Mouse (Mus musculus) testis, postnatal 14 days (tissue): ENCODE data around the gene Cavin2.

Experiments
- DNase-seq: peaks from one replicate; pipeline ENCODE4 v3.0.0; 2021; ENCODE audit warnings: low spot score

Cavin2 gene

DNA sequence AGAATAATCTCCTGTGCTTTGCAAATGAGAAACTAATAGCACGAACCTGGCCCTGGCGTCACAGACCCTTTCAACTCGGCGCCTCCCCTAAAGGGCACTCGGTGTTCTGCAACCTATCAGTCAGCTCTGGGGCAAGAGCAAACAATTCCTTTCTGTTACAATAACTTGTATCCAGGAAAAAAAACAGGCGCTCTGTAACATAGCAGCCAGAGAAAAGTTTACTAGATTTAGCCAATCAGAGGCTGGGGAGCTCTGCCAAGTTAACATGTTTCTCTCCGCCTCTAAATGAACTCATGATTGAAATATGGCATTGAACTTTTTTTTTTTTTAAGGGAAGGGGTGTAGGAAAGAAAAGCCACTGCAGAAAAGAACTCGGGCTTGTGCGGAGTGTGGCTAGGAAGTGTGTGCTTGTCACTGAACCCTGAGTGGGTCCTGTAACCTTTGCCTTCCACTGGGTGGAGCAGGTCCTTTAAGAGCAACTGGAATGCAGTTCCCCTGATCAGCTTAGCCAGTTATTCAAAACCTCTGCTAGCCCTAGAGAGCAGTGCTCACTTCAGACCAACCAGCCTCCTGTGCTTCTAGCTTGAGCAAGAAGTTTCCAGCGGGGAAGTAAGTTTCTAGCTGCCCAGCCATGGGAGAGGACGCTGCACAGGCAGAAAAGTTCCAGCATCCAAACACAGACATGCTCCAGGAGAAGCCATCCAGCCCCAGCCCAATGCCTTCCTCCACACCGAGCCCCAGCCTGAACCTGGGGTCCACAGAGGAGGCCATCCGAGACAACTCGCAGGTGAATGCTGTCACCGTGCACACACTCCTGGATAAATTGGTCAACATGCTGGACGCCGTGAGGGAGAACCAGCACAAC is at the start of gene Cavin2:
Cavin2 (plus strand) TSS at position 372 of the 865 bp plus-strand sequence.
- peak; percentile 62 for DNase-seq

DNA sequence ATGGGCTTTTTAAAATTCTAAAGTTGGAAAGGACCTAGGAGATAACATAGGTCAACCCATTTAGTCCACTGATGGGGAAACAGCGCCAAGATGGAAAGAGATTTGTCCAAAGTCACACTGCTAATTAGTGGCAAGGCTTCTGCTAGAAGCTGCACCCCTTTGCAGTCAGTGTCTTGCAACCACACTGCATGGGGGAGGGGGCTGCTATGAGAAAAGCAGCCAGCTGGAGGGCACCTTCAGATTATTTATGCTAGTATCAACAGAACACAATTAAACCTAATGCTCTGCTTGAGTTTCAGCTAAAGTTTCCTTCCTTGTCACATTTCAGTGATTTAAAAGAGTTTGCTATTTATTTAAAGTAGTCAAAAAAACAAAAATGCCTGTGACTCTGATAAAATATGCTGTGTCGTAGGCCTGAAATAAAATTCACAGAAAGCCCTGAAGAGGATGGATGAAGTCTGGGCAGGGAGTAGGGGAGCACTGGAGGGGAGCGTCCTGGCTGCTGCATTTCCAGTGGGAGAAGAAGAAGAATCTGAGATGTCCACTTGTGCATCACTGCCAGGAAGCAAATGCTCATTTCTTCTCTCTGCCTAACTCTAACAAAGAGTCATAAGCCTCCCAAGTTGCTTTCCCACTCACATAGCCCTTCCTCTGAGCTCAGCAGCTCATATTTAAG is 47.5 kb upstream of the Cavin2 start:
- DNase-seq: no peak

- DNase-seq: no peak
Observed at GRCm38 (mm10) chr1:51243294-51243693, 45.6 kb upstream of the Cavin2 start.

GRCm38 (mm10) chr1:51243869-51244268 is 45.1 kb upstream of the Cavin2 start:
- DNase-seq: no peak

DNA sequence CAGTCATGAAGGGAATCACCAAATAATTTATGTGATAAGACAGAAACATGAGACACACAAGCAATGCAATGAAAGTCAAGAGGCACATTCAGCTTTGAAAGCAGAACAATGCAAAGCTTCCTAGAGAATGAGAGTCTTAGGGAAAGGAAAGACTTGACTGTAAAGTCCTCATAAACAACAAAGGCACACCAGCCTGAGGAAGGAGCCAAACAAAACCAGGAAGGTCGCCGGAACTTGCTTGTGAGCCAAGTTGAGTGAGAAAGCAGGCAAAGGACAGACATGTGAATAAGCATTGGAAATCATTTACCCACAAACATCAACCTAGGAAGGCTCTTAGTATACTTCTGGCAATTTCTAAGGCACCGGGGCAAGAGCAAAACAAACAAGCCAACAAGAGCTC is 43.5 kb upstream of the Cavin2 start:
- no peak for DNase-seq

DNA sequence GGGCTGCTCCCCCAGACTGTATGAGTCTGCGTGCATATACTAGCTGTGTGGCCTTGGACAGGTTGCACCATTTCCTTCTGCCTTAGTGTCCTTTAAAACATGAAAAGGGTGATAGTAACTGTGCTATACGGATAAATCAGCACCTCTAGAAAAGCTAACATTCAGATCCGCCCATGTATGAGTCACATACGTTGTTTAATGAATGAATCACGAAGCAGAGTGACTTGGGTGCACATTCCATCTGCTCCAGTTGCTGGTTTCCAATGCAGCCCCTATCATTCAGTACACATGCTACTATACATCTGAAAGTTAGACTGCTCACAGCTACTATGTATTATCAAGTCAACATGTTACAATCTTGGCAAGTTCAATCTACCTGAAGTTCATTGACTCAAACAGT is 38.6 kb upstream of the Cavin2 start:
- no peak for DNase-seq

DNA sequence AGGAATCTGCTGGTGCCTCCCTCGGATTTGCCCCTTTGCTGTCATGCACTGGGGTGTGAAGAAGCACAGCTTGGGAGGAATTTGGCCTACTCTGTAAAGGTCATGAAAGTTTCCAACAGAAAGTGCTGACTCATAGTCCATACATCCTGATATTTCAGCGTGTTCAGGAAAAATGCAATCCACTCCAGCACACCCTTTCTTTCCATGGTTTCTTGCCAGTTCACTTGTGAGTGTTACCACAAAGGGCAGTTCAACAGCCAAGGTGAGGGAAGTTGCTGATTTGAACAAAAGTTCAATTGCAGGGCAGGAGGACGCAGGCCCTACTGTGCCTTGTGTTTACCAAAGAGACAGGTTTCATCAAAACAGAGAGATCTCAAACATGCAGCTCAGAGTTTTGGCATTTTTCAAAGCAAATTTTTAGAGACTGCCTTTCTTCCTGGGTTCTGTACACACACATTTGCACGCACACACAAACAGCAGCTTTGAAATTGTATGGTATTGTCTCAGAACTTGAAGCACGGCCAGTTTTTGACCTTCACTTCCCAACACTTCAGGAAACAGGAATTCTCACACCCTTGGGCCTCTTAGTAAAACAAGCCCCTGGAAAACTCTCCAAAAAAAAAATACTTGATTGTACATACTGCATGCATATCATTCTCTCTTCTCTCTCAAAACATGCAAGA is 23.7 kb upstream of the Cavin2 start:
- no peak for DNase-seq

GRCm38 (mm10) chr1:51265926-51266325 is 23.0 kb upstream of the Cavin2 start:
- DNase-seq: no peak

- no peak for DNase-seq
Observed at GRCm38 (mm10) chr1:51267125-51267524, 21.8 kb upstream of the Cavin2 start.

GRCm38 (mm10) chr1:51268225-51268624 is 20.7 kb upstream of the Cavin2 start:
- DNase-seq: no peak

DNA sequence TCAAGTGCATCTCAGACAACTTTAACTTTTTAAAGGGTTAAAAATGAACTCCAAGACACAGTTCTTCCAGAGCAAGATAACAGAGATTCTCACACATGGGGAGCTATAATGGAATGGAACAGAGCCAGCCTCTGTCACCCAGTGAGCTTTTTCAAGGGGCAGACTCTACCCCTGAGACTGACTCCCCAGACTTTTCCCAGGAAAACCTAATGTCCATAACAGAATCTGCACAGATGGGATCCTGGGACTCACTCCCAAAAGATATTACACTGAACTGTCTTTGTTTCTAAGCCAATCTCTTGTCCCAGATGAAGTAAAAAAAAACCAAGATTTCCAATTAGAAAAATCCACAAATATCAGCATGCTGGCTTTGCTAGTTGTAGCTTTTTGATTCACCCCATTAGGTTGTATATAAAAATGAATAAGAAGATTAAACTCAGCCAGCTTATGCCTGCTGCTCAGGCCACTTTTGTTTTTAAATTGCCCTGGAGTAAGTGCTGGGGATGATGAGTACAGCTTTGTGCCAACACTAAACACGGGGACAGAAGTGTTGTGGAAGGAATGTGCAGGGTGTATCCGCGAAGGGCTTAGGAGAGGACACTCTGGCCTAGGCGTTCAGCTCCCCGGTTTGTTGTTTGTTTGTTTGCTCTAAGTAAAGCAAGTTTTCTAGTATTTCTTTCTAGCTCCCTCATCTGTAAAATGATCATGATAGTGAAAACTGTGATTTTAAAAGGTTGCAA is 18.6 kb upstream of the Cavin2 start:
- no peak for DNase-seq

DNA sequence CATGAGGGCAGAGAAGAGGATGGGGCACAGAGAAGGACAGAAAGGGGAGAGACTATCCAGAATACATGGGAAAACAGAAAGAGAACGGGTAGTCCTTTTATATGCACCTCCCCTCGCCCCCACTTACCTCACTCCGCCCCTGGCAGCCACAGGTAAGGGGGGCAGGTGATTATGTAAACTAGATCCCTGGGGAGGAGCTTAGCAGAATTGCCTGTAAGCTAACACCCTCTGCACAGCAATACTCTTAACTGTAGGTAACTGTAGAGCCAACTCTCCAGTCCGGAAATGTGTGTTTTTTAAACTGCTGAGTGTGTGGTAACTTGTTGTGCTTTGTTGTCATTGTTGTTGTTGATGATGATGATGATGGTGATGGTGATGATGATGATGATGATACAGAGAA is 17.1 kb upstream of the Cavin2 start:
- no peak for DNase-seq

GRCm38 (mm10) chr1:51272583-51273201 is 16.2 kb upstream of the Cavin2 start:
- DNase-seq: no peak

GRCm38 (mm10) chr1:51277879-51278567 is 10.9 kb upstream of the Cavin2 start:
- DNase-seq: no peak

- no peak for DNase-seq
Observed at GRCm38 (mm10) chr1:51288201-51288600, 725 bp upstream of the Cavin2 start.

DNA sequence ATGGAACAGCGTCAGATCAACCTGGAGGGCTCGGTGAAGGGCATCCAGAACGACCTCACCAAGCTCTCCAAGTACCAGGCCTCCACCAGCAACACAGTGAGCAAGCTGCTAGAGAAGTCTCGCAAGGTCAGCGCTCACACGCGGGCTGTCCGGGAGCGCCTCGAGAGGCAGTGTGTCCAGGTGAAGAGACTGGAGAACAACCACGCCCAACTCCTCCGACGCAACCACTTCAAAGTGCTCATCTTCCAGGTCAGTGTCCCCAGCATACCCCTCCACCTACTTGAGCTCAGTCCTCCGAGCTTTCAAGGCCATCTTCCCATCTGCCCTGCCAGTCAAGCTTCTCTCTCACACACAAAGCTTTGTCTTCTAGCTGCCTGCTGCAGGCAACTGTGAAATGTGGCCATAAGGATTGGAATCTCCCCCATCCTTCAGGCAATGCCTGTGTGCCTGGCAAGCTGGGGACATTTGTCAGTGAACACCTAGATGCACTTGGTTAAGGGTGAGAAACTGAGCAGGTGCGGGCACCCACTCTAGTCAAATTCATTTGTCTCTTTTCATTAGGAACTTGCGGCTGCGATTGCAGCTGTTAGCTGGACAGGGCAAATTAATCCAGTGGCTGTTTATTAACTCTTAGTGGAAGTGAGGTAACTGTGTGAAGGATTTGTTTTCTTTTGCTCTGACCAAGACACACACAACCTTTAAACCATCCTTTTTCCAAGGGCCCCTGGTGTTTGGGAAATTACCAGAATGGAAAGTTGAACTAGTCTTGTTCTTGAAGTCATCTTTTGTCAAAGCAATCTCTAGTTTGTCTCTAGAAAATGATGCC is 907 bp downstream of the Cavin2 start:
- DNase-seq: peak; percentile 21

- no peak for DNase-seq
Observed at GRCm38 (mm10) chr1:51290634-51291033, 1.7 kb downstream of the Cavin2 start.

DNA sequence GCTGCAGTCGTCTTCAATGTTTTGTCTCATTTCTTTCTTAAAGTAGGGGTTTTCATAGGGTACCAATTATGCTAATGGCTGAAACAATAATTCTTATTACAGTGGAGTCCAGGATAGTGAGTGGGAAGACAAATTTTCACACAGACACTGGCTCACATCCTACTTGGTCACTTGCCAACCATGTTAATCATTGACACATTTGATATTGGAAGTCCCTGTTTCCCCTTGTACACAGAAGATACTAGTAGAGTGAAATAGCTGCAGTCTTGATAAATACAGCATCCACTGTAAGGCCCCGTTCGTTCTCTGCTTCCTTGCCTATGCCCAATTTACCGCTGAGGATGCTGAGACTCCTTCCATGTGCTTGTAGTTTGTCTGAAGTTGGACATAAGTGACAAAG is 3.4 kb downstream of the Cavin2 start:
- DNase-seq: no peak

DNA sequence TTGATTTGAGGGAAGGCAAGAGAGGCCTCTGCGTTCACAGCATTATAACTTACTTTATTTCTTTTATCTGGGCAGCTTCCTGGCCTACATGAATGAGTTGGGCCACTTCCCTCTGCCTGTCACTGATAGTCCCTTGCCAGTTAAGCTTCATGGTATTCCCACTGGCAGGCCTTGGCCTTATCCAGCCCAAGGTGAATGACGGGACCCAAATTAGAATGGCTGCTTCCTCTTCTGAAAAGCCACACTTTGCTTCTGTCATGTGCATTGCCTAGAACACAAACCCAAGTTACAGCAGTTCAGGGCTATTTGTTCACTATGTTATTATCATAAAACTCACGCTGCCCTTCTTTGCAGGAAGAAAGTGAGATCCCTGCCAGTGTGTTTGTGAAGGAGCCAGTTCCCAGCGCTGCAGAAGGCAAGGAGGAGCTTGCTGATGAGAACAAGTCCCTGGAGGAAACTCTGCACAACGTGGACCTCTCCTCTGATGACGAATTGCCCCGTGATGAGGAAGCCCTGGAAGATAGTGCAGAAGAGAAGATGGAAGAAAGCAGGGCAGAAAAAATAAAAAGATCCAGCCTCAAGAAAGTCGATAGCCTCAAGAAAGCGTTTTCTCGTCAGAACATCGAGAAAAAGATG is 11.5 kb downstream of the Cavin2 start:
- DNase-seq: no peak

GRCm38 (mm10) chr1:51307056-51307455 is 18.1 kb downstream of the Cavin2 start:
- DNase-seq: no peak
